Mouse (Mus musculus): ENCODE measurements around the gene Fam57b. TPM values are rescaled to one million over a fixed set of nuclear protein-coding genes. Genes with fewer than 3 reads are reported as not detected.

Fam57b gene
- total and polyA plus RNA-seq, 3 experiments: 0.02 to 0.05 TPM; not detected in 1

- Histone ChIP-seq H3K4me1 (ENCODE audit: insufficient read depth, low read depth, low read length) (peaks cover 17% of the 10 kb centered on the region), H3K4me3 (ENCODE audit: low read depth, low read length) (no peak overlapping the region; the same call in 1 of the 2 replicates), H3K36me3 (replicated peaks) (peaks cover 26% of the 10 kb centered on the region), H3K27me3 (ENCODE audit: insufficient read depth, low read length) (peaks cover 67% of the 10 kb centered on the region), H3K9me3 (replicated peaks) (no peaks in the 10 kb centered on the region)
- TF ChIP-seq CTCF (IDR thresholded peaks at IDR 0.05; ENCODE audit: low read depth, low read length): no peak
- TF ChIP-seq GATA2 (IDR thresholded peaks at IDR 0.05; ENCODE audit: borderline replicate concordance, low read depth, low read length): no peak
- TF ChIP-seq GATA1 (IDR thresholded peaks at IDR 0.05; ENCODE audit: borderline replicate concordance, low read length): no peak
- no peak for TF ChIP-seq TAL1 (conservative IDR thresholded peaks at IDR 0.05; ENCODE audit: low read depth, low read length)
- no peak for TF ChIP-seq POLR2AphosphoS5 (IDR thresholded peaks at IDR 0.05; ENCODE audit: insufficient replicate concordance, low read depth, low read length)
- DNase-seq (ENCODE audit: low spot score) (no peak), ATAC-seq (ENCODE audit: extremely low read depth, insufficient number of reproducible peaks, low FRiP score, poor library complexity, severe bottlenecking) (no peak)
Measured at GRCm38 (mm10) chr7:126847421-126848398, 50.2 kb downstream of the Fam57b start.

- no peak for DNase-seq (ENCODE audit: low spot score)
- Histone ChIP-seq H3K9me3 (replicated peaks) (no peaks in the 10 kb centered on the region), H3K4me3 (ENCODE audit: low read depth, low read length) (no peak overlapping the region), H3K4me1 (ENCODE audit: insufficient read depth, low read depth, low read length) (peaks cover 23% of the 10 kb centered on the region), H3K36me3 (replicated peaks) (peaks cover 37% of the 10 kb centered on the region), H3K27me3 (ENCODE audit: insufficient read depth, low read length) (peaks cover 58% of the 10 kb centered on the region)
- TF ChIP-seq GATA2 (IDR thresholded peaks at IDR 0.05; ENCODE audit: borderline replicate concordance, low read depth, low read length) (no peak), TAL1 (conservative IDR thresholded peaks at IDR 0.05; ENCODE audit: low read depth, low read length) (no peak), POLR2AphosphoS5 (IDR thresholded peaks at IDR 0.05; ENCODE audit: insufficient replicate concordance, low read depth, low read length) (no peak), CTCF (IDR thresholded peaks at IDR 0.05; ENCODE audit: low read depth, low read length) (no peak)
- peak; percentile 8; the same call in 1 of the 2 replicates for ATAC-seq (ENCODE audit: extremely low read depth, insufficient number of reproducible peaks, low FRiP score, poor library complexity, severe bottlenecking)
Measured at GRCm38 (mm10) chr7:126848794-126849193, 51.3 kb downstream of the Fam57b start.

- peak; percentile 86; the same call in 1 of the 2 replicates for TF ChIP-seq POLR2AphosphoS5 (IDR thresholded peaks at IDR 0.05; ENCODE audit: insufficient replicate concordance, low read depth, low read length)
- TF ChIP-seq CTCF (IDR thresholded peaks at IDR 0.05; ENCODE audit: low read depth, low read length): no peak
- DNase-seq (ENCODE audit: low spot score) (no peak), ATAC-seq (ENCODE audit: extremely low read depth, insufficient number of reproducible peaks, low FRiP score, poor library complexity, severe bottlenecking) (no peak)
- H3K27me3 ChIP-seq (ENCODE audit: insufficient read depth, low read length): peaks cover 46% of the 10 kb centered on the region
- peaks cover 50% of the 10 kb centered on the region for H3K36me3 ChIP-seq (replicated peaks)
- H3K4me1 ChIP-seq (ENCODE audit: insufficient read depth, low read depth, low read length): peaks cover 36% of the 10 kb centered on the region
- H3K4me3 ChIP-seq (ENCODE audit: low read depth, low read length): no peak overlapping the region
- no peaks in the 10 kb centered on the region for H3K9me3 ChIP-seq (replicated peaks)
Measured at GRCm38 (mm10) chr7:126850161-126850560, 52.7 kb downstream of the Fam57b start.

GRCm38 (mm10) chr7:126851192-126851591, 53.7 kb downstream of the Fam57b start:
- Histone ChIP-seq H3K36me3 (replicated peaks) (peaks cover 61% of the 10 kb centered on the region), H3K4me3 (ENCODE audit: low read depth, low read length) (no peak overlapping the region), H3K9me3 (replicated peaks) (no peaks in the 10 kb centered on the region), H3K4me1 (ENCODE audit: insufficient read depth, low read depth, low read length) (peaks cover 46% of the 10 kb centered on the region), H3K27me3 (ENCODE audit: insufficient read depth, low read length) (peaks cover 41% of the 10 kb centered on the region)
- ATAC-seq (ENCODE audit: extremely low read depth, insufficient number of reproducible peaks, low FRiP score, poor library complexity, severe bottlenecking) (no peak), DNase-seq (ENCODE audit: low spot score) (no peak)
- TF ChIP-seq TAL1 (conservative IDR thresholded peaks at IDR 0.05; ENCODE audit: low read depth, low read length) (no peak), GATA2 (IDR thresholded peaks at IDR 0.05; ENCODE audit: borderline replicate concordance, low read depth, low read length) (no peak), GATA1 (IDR thresholded peaks at IDR 0.05; ENCODE audit: borderline replicate concordance, low read length) (no peak)

DNA sequence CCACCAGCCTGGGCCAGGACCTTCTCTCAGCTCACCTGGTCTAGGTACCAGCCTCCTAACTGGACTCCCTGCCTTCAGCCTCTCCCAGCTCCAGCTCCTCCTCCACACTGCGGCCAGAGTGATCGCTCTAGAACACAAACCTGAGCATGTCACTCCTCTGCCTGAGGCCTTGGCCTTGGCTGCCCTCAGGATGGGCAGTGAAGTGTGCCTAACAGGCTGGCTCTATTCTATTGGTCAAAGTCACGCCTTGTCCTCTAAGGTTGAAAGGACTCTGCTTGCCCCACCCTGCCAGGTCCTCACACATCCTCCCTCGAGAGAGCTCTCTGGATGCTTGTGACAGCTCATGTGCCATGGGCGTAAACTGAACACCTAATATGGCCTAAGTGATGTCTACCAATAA, 56.0 kb downstream of the Fam57b start:
- Histone ChIP-seq H3K9me3 (replicated peaks) (no peaks in the 10 kb centered on the region), H3K36me3 (replicated peaks) (peaks cover 83% of the 10 kb centered on the region), H3K4me3 (ENCODE audit: low read depth, low read length) (no peak overlapping the region), H3K27me3 (ENCODE audit: insufficient read depth, low read length) (peaks cover 19% of the 10 kb centered on the region), H3K4me1 (ENCODE audit: insufficient read depth, low read depth, low read length) (peaks cover 55% of the 10 kb centered on the region)
- ATAC-seq (ENCODE audit: extremely low read depth, insufficient number of reproducible peaks, low FRiP score, poor library complexity, severe bottlenecking): no peak
- TF ChIP-seq CTCF (IDR thresholded peaks at IDR 0.05; ENCODE audit: low read depth, low read length): no peak
- no peak for TF ChIP-seq GATA1 (IDR thresholded peaks at IDR 0.05; ENCODE audit: borderline replicate concordance, low read length)
- no peak for DNase-seq (ENCODE audit: low spot score)

GRCm38 (mm10) chr7:126855641-126856040, 58.2 kb downstream of the Fam57b start:
- ATAC-seq (ENCODE audit: extremely low read depth, insufficient number of reproducible peaks, low FRiP score, poor library complexity, severe bottlenecking) (no peak), DNase-seq (ENCODE audit: low spot score) (no peak)
- Histone ChIP-seq H3K4me3 (ENCODE audit: low read depth, low read length) (no peak overlapping the region), H3K9me3 (replicated peaks) (no peaks in the 10 kb centered on the region), H3K36me3 (replicated peaks) (peaks cover 100% of the 10 kb centered on the region), H3K4me1 (ENCODE audit: insufficient read depth, low read depth, low read length) (peaks cover 76% of the 10 kb centered on the region), H3K27me3 (ENCODE audit: insufficient read depth, low read length) (no peaks in the 10 kb centered on the region)
- TF ChIP-seq GATA1 (IDR thresholded peaks at IDR 0.05; ENCODE audit: borderline replicate concordance, low read length): no peak
- no peak for TF ChIP-seq GATA2 (IDR thresholded peaks at IDR 0.05; ENCODE audit: borderline replicate concordance, low read depth, low read length)
- TF ChIP-seq CTCF (IDR thresholded peaks at IDR 0.05; ENCODE audit: low read depth, low read length): no peak
- no peak for TF ChIP-seq POLR2AphosphoS5 (IDR thresholded peaks at IDR 0.05; ENCODE audit: insufficient replicate concordance, low read depth, low read length)
- TF ChIP-seq TAL1 (conservative IDR thresholded peaks at IDR 0.05; ENCODE audit: low read depth, low read length): no peak

Data from G1E (cell line).